Mouse (Mus musculus) limb, embryonic 15.5 days (tissue): ENCODE measurements around the gene Snx3. TPM values are rescaled to one million over a fixed set of nuclear protein-coding genes. Genes with fewer than 3 reads are reported as not detected.

Source experiments
- ATAC-seq: fragments of 200-750 bp; cut with Nextera tagmentation; 2 replicates; pipeline ENCODE4 v1.8.0; 2017; ENCODE audit warnings: low read depth, moderate TSS enrichment; ENCODE audit not compliant: insufficient number of reproducible peaks, low FRiP score, low TSS enrichment
- H3K27ac ChIP-seq: fragments of 300-500 bp; sonication (generic); 2 replicates; pipeline ENCODE4 v1.5.1; 2015; ENCODE audit warnings: moderate library complexity, mild to moderate bottlenecking, inconsistent platforms
- H3K27me3 ChIP-seq: fragments of 300-500 bp; sonication (generic); 2 replicates; pipeline ENCODE4 v1.6.1; 2015; ENCODE audit warnings: inconsistent platforms
- H3K36me3 ChIP-seq: fragments of 300-500 bp; sonication (generic); 2 replicates; pipeline ENCODE4 v1.6.1; 2015; ENCODE audit warnings: inconsistent platforms
- H3K4me1 ChIP-seq: fragments of 300-500 bp; sonication (generic); 2 replicates; pipeline ENCODE4 v1.6.1; 2015; ENCODE audit warnings: inconsistent platforms
- H3K4me2 ChIP-seq: fragments of 300-500 bp; sonication (generic); 2 replicates; pipeline ENCODE4 v1.6.1; 2015; ENCODE audit warnings: mild to moderate bottlenecking, inconsistent platforms
- H3K4me3 ChIP-seq: fragments of 300-500 bp; sonication (generic); 2 replicates; pipeline ENCODE4 v1.5.1; 2015; ENCODE audit warnings: mild to moderate bottlenecking, inconsistent platforms
- H3K9ac ChIP-seq: fragments of 300-500 bp; sonication (generic); 2 replicates; pipeline ENCODE4 v1.6.1; 2015; ENCODE audit warnings: inconsistent platforms
- H3K9me3 ChIP-seq: fragments of 300-500 bp; sonication (generic); 2 replicates; pipeline ENCODE4 v1.6.1; 2016; ENCODE audit warnings: inconsistent platforms
- WGBS: fragments of 180-500 bp; shearing (Covaris S2); methylation state at CpG from one replicate; pipeline ENCODE4 v1.1.7; 2015; 5-methylcytosine and 5-hydroxymethylcytosine counted together
- polyA plus RNA-seq: library from polyadenylated mRNA; unstranded; fragments of >200 nt; fragmentation: Nextera tagmentation; extraction: Ambion mirVana; gene quantifications from 2 replicates; pipeline ENCODE4 v1.2.1, GENCODE M21; 2015

The Snx3 gene
- 331 and 359 TPM in 2 replicates for polyA plus RNA-seq

GRCm38 (mm10) chr10:42501775-42502348 is at the start of gene Snx3:
TSS of gene Snx3 (plus strand) at chr10:42502030.
- no peaks in the 10 kb centered on the region for H3K9me3 ChIP-seq
- no peaks in the 10 kb centered on the region for H3K36me3 ChIP-seq
- H3K4me1 ChIP-seq = 0 out of 2 replicates have a peak, but pooled peaks cover 5% of the 10 kb centered on the region
- H3K4me3 ChIP-seq = peak within 1 kb of the TSS; percentile 94
- ATAC-seq = peak; percentile 98
- H3K27me3 ChIP-seq = no peaks in the 10 kb centered on the region
- H3K4me2 ChIP-seq = peak within 1 kb of the TSS; percentile 69
- peak within 1 kb of the TSS; percentile 99 for H3K27ac ChIP-seq
- under 1% methylated on average over 68 of the region's 68 CpGs for WGBS
- H3K9ac ChIP-seq = peak within 1 kb of the TSS; percentile 93

- Histone ChIP-seq H3K27ac (no peak overlapping the region), H3K27me3 (no peaks in the 10 kb centered on the region), H3K4me3 (no peak overlapping the region), H3K9me3 (no peaks in the 10 kb centered on the region), H3K4me1 (peaks cover 15% of the 10 kb centered on the region), H3K36me3 (no peaks in the 10 kb centered on the region), H3K4me2 (no peak overlapping the region), H3K9ac (no peak overlapping the region)
- 55% methylated on average over 11 of the region's 11 CpGs for WGBS
- ATAC-seq = no peak
Observed at GRCm38 (mm10) chr10:42454266-42454665, 47.6 kb upstream of the Snx3 start.

DNA sequence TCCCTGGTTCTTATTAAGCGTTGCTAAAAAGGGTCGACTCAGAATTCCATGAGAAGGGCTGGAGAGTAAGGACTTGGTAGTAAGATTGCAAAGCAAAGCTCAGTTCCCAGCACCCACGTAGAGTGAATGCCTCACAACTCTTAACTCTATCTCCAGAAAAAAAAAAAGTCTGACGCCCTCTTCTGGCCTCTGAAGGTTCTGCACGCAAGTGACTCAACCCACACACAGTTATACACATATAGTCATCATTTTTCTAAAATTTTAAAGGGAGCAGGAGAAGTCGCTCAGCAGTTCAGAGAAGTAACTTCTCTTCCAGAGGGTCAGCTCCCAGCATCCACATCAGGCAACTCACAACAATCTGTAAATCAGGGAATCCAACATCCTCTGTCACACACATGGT is 47.1 kb upstream of the Snx3 start:
- Histone ChIP-seq H3K9me3 (peaks cover 3% of the 10 kb centered on the region; the same call in 1 of the 2 replicates), H3K4me2 (no peak overlapping the region), H3K27me3 (no peaks in the 10 kb centered on the region), H3K36me3 (no peaks in the 10 kb centered on the region), H3K4me3 (no peak overlapping the region), H3K27ac (no peak overlapping the region), H3K4me1 (peaks cover 15% of the 10 kb centered on the region), H3K9ac (no peak overlapping the region)
- WGBS = 87% methylated on average over 6 of the region's 6 CpGs
- ATAC-seq = no peak

DNA sequence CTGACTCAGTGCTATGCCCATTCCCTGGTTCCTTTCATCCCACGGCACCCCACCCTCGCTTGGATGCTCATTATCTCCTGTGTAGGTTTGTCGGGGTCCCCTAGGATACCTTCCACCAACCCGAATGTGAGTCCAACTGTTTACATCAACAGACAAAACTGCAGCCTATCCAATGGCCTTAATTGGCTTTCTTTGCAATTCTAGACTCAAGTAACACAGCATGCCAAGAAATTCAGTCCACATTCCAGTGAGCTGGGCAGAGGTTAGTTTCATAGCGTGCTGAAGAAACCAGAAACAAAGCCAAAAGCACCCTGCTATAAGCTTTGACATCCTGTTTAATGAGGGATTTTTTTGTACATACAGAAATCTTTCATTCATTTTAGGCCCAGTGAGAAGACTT is 45.8 kb upstream of the Snx3 start:
- ATAC-seq = no peak
- 68% methylated on average over 5 of the region's 5 CpGs for WGBS
- no peak overlapping the region for H3K4me3 ChIP-seq

DNA sequence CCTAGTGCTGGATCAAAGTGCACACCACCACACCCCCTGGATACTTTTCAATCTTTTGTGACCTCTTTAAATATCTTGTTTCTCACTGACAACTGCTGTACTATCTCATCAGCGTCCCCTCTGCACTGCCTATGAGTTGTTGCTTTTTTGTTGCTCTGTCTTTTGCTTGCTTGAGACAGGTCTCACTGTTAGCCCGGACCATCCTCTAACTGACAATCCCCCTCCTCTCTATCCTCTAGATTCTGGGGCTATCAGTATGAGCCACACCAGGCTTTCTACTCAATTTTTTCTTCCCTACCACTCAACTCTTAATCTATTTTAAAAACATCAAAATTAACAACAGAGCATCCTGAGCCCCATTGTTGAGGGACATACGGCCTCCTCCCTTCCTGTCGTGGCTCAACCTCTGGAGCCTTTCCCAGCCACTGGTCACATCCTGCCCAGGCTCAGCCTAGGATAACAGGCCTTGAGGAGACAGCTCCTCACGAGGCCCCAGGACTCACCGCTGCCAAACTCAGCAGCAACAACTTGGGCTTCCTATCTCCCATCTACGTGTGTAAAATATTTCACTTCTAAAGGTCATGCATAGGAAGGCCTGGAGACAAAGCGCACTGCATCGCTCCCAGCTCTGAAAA is 44.2 kb upstream of the Snx3 start:
- no peak overlapping the region for H3K9ac ChIP-seq
- H3K27ac ChIP-seq = 0 out of 2 replicates have a peak overlapping the region, but pooled peaks have one; percentile 6
- no peaks in the 10 kb centered on the region for H3K27me3 ChIP-seq
- ATAC-seq = no peak
- no peak overlapping the region for H3K4me2 ChIP-seq
- 70% methylated on average over 9 of the region's 9 CpGs for WGBS
- peaks cover 4% of the 10 kb centered on the region; the same call in 1 of the 2 replicates for H3K9me3 ChIP-seq
- no peaks in the 10 kb centered on the region for H3K36me3 ChIP-seq
- peaks cover 15% of the 10 kb centered on the region for H3K4me1 ChIP-seq
- H3K4me3 ChIP-seq = no peak overlapping the region

More for the DNA sequence above, 45.8 kb upstream of the Snx3 start:
- Histone ChIP-seq H3K4me1 (peaks cover 15% of the 10 kb centered on the region), H3K27me3 (no peaks in the 10 kb centered on the region), H3K27ac (0 out of 2 replicates have a peak overlapping the region, but pooled peaks have one; percentile 22), H3K36me3 (no peaks in the 10 kb centered on the region), H3K9me3 (peaks cover 4% of the 10 kb centered on the region; the same call in 1 of the 2 replicates), H3K9ac (no peak overlapping the region), H3K4me2 (no peak overlapping the region)

DNA sequence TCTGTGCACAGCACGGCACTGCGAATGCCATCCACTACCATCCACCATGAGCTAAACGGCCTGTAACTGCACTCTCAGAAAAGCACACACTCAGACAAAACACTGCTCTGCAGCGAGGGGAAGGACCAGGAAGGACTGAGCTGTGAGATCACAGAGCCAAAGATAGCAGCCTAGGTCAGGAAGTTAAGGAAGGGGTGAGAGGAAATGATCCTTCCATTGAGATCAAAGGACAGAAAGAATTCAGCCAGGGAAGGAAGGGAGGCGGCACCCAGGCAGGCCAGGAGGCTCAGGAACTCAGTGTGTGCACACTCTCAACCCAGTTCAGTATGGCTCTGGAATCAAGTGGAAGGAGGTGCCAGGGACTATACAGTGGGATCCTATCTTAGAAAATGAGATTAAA is 37.6 kb upstream of the Snx3 start:
- 40% methylated on average over 5 of the region's 5 CpGs for WGBS
- Histone ChIP-seq H3K9ac (no peak overlapping the region), H3K27me3 (no peaks in the 10 kb centered on the region), H3K9me3 (peaks cover 4% of the 10 kb centered on the region; the same call in 1 of the 2 replicates), H3K27ac (peak overlapping the region; percentile 33; the same call in 1 of the 2 replicates), H3K4me3 (no peak overlapping the region), H3K36me3 (no peaks in the 10 kb centered on the region), H3K4me2 (no peak overlapping the region), H3K4me1 (peaks cover 3% of the 10 kb centered on the region; the same call in 1 of the 2 replicates)
- no peak for ATAC-seq

DNA sequence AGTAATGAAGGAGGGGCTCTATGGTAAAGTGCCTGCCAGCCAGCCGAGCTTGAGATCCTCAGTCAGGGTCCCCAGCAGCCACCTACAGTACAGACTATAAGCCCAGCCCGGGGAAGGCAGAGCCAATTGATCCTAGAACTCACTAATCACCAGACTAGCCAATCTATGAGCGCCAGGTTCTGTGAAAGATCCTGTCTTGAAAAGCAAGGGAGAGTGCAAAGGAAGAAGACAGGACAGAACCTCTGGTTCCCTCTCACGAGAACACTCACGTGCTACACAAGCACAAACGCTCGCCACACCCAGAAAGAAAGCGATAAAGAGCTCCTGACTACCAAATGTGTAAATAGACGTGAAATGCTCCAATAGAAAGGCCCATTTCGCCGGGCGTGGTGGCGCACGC is 37.0 kb upstream of the Snx3 start:
- 0 out of 2 replicates have a peak, but pooled peaks cover under 1% of the 10 kb centered on the region for H3K9me3 ChIP-seq
- H3K27me3 ChIP-seq = no peaks in the 10 kb centered on the region
- peaks cover 3% of the 10 kb centered on the region; the same call in 1 of the 2 replicates for H3K4me1 ChIP-seq
- 79% methylated on average over 14 of the region's 14 CpGs for WGBS
- H3K36me3 ChIP-seq = no peaks in the 10 kb centered on the region
- no peak overlapping the region for H3K4me3 ChIP-seq
- no peak for ATAC-seq
- no peak overlapping the region for H3K4me2 ChIP-seq
- H3K27ac ChIP-seq = no peak overlapping the region
- no peak overlapping the region for H3K9ac ChIP-seq

- 72% methylated on average over 6 of the region's 6 CpGs for WGBS
- peaks cover 5% of the 10 kb centered on the region; the same call in 1 of the 2 replicates for H3K4me1 ChIP-seq
- no peak overlapping the region for H3K4me3 ChIP-seq
- H3K9me3 ChIP-seq = no peaks in the 10 kb centered on the region
- no peaks in the 10 kb centered on the region for H3K27me3 ChIP-seq
- ATAC-seq = no peak
- peak overlapping the region; percentile 9; the same call in 1 of the 2 replicates for H3K27ac ChIP-seq
- no peak overlapping the region for H3K4me2 ChIP-seq
- H3K36me3 ChIP-seq = peaks cover 6% of the 10 kb centered on the region; the same call in 1 of the 2 replicates
- no peak overlapping the region for H3K9ac ChIP-seq
Observed at GRCm38 (mm10) chr10:42474946-42475514, 26.8 kb upstream of the Snx3 start.

DNA sequence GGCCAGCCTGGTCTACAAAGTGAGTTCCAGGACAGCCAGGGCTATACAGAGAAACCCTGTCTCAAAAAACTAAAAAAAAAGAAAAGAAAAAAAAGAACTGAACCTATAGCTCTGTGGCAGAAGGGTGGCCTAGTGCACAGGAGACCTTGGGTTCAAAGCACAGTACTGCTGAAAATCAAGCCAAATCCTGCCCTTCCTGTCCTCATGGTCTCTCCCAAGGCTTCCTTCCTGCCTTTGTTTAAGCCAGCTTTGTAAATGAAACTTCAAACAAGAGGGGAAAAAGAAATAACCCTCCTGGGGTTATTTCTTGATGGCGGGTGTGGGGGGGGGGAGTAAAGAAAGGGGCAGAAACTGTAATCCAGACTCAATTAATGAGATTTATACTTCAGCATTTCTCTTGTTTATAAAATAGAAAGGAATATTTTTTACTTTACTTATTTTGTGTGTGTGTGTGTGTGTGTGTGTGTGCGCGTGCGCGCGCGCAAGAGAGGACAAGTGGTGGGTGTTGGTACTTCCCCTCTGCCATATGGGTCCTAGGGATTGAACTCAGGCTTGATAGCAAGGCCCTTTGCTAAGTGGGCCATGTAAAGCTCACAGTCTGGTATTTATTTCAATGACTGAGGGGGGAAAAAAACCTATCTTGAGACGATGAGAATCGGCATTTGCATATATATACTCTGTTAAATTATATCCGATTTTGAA is 24.9 kb upstream of the Snx3 start:
- WGBS = 93% methylated on average over 10 of the region's 10 CpGs
- Histone ChIP-seq H3K9me3 (no peaks in the 10 kb centered on the region), H3K4me2 (no peak overlapping the region), H3K36me3 (no peaks in the 10 kb centered on the region), H3K27ac (no peak overlapping the region), H3K4me3 (no peak overlapping the region), H3K27me3 (no peaks in the 10 kb centered on the region), H3K4me1 (peaks cover 5% of the 10 kb centered on the region; the same call in 1 of the 2 replicates), H3K9ac (no peak overlapping the region)
- no peak for ATAC-seq

DNA sequence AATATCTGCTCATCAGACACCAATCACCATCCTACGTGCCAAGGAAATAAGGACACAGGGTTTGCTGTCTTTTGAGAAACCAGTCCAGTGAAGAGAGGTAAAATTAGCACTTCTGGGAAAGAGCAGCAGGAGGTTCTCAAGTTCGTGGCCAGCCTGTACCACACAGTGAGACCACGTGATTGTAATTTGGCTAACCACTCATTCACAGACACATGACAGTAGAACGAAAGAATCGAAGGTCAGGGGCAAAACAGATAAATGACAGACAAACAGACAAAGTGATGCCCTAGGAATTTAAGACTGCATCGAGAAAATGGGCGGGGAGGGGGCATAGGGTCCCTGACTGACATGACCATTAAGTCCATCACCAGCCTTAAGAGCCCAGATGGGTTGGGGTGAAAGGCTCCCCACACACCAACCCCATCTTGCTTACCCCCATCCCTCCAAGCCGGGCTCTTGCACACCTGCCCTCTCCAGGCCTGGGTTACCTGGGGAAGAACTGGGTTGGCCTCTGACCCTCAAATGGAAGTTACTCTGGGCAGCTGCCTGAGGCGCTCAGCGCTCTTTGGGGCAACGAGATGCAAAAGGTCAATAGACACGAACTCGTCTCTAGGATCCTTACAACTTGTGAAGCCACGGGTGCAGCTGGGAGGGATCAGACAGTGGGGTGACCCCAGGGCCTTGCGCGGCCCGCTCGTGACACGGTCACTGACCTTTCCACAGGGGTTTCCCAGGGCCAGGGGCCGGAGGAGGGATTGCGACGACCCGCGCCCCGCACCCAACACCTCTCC is 24.1 kb upstream of the Snx3 start:
- Histone ChIP-seq H3K9me3 (no peaks in the 10 kb centered on the region), H3K9ac (peak overlapping the region; percentile 71), H3K4me2 (peak overlapping the region; percentile 75), H3K27ac (peak overlapping the region; percentile 93), H3K27me3 (no peaks in the 10 kb centered on the region), H3K4me3 (peak overlapping the region; percentile 77), H3K4me1 (peaks cover 5% of the 10 kb centered on the region; the same call in 1 of the 2 replicates), H3K36me3 (no peaks in the 10 kb centered on the region)
- WGBS = 11% methylated on average over 25 of the region's 25 CpGs
- peak; percentile 66; the same call in 1 of the 2 replicates for ATAC-seq

DNA sequence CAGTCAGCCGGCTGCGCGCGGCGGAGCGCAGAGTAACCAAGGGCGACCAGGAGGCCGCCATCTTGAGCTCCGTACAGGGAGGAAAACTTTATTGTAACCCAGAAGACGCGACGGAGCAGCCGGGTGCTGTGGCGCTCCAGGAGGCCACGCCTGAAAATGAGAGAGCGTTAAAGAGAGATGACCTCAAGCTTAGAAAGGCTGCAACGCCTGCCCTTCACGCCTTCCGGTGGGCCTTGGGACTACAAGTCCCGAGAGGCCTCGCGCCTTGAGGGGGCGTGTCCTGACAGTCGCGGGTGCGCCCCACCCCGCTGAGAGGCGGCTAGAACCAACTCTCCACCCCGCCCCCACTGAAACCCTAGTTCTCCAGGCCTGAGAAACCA is 23.5 kb upstream of the Snx3 start, which contains the start of gene Afg1l:
Gene Afg1l, minus strand, starts transcription at position 225 of the 380 bp plus-strand sequence.
- peak within 1 kb of the TSS; percentile 93 for H3K27ac ChIP-seq
- H3K4me1 ChIP-seq = peaks cover 5% of the 10 kb centered on the region; the same call in 1 of the 2 replicates
- peak within 1 kb of the TSS; percentile 75 for H3K4me2 ChIP-seq
- WGBS = under 1% methylated on average over 29 of the region's 29 CpGs
- H3K27me3 ChIP-seq = no peaks in the 10 kb centered on the region
- H3K36me3 ChIP-seq = no peaks in the 10 kb centered on the region
- H3K9ac ChIP-seq = peak within 1 kb of the TSS; percentile 71
- peak; percentile 91 for ATAC-seq
- peak within 1 kb of the TSS; percentile 77 for H3K4me3 ChIP-seq
- no peaks in the 10 kb centered on the region for H3K9me3 ChIP-seq
